Mouse (Mus musculus) heart, postnatal 14 days (tissue): ENCODE data around the gene Plekha8. TPM values are rescaled to one million over a fixed set of nuclear protein-coding genes. Genes with fewer than 3 reads are reported as not detected.

Experiments used
- DNase-seq, 2 experiments: peaks; one replicate each; pipeline ENCODE4 v3.0.0; 2021 to 2022
- intact Hi-C: fragments of 180-260 bp; cut with DNase I; formaldehyde crosslinking; loops from one replicate; pipeline ENCODE4 v1.15.1; 2025
- long read RNA-seq, 2 experiments: library from polyadenylated mRNA; stranded (forward); transcript quantifications; one replicate each; pipeline ENCODE4 v2.0.0; 2021
- total RNA-seq, 2 experiments: library from RNA; stranded (reverse); gene quantifications; 2 replicates each; pipeline ENCODE4 v1.2.3; 2021

The Plekha8 gene
- 10 to 100 TPM; 10.3 to 12.5 TPM for total RNA-seq
- long read RNA-seq, experiment 1, full-length matches to known transcripts: 9 of 13 reads
- long read RNA-seq, experiment 1, partial matches to known transcripts: 0 of 13 reads
- long read RNA-seq, experiment 1, other reads (novel, unspliced or antisense): 4 of 13 reads
- long read RNA-seq, experiment 2, full-length matches to known transcripts: 10 of 15 reads
- long read RNA-seq, experiment 2, partial matches to known transcripts: 1 of 15 reads
- long read RNA-seq, experiment 2, other reads (novel, unspliced or antisense): 4 of 15 reads

- peak; percentile 97 for DNase-seq
- intact Hi-C loops: loop anchor here (2.0 to 10.0 kb wide), 3 partner anchors 90 to 400 kb away; partner anchors contain the start of genes Ggct and Znrf2
Observed at GRCm38 (mm10) chr6:54594469-54595329, at the start of gene Plekha8. Plekha8 (plus strand) TSS chr6:54595111.

GRCm38 (mm10) chr6:54548314-54549019 is 46.4 kb upstream of the Plekha8 start:
- DNase-seq: peak in 1 of 2 experiments; percentile 45
- intact Hi-C loops: no loop called here

- DNase-seq: no peak
- intact Hi-C loops: no loop called here
Observed at GRCm38 (mm10) chr6:54549311-54549710, 45.6 kb upstream of the Plekha8 start.

- intact Hi-C loops: no loop called here
- DNase-seq: peak in 1 of 2 experiments; percentile 21
Observed at GRCm38 (mm10) chr6:54550801-54551323, 44.0 kb upstream of the Plekha8 start.

- no peak for DNase-seq
- intact Hi-C loops: no loop called here
Observed at GRCm38 (mm10) chr6:54552721-54553413, 42.0 kb upstream of the Plekha8 start.

GRCm38 (mm10) chr6:54553632-54554031 is 41.3 kb upstream of the Plekha8 start:
- no peak for DNase-seq
- intact Hi-C loops: no loop called here

- no peak for DNase-seq
- intact Hi-C loops: no loop called here
Observed at GRCm38 (mm10) chr6:54554341-54555110, 40.4 kb upstream of the Plekha8 start.

GRCm38 (mm10) chr6:54555816-54556215 is 39.1 kb upstream of the Plekha8 start:
- intact Hi-C loops: no loop called here
- DNase-seq: no peak

- DNase-seq: no peak
- intact Hi-C loops: no loop called here
Observed at GRCm38 (mm10) chr6:54557671-54558070, 37.2 kb upstream of the Plekha8 start.

GRCm38 (mm10) chr6:54558466-54558865 is 36.4 kb upstream of the Plekha8 start:
- DNase-seq: no peak
- intact Hi-C loops: no loop called here

- intact Hi-C loops: no loop called here
- DNase-seq: no peak
Observed at GRCm38 (mm10) chr6:54562018-54562809, 32.7 kb upstream of the Plekha8 start.

- no peak for DNase-seq
- intact Hi-C loops: no loop called here
Observed at GRCm38 (mm10) chr6:54563561-54563960, 31.4 kb upstream of the Plekha8 start.

GRCm38 (mm10) chr6:54564506-54564991 is 30.4 kb upstream of the Plekha8 start:
- intact Hi-C loops: no loop called here
- no peak for DNase-seq

- DNase-seq: peak; percentile 22 to 34
- intact Hi-C loops: no loop called here
Observed at GRCm38 (mm10) chr6:54565012-54565411, 29.9 kb upstream of the Plekha8 start.

- intact Hi-C loops: no loop called here
- peak; percentile 73 to 75 for DNase-seq
Observed at GRCm38 (mm10) chr6:54565665-54566545, 29.0 kb upstream of the Plekha8 start, which contains the start of gene Scrn1. Scrn1 (minus strand) TSS chr6:54566489.

- intact Hi-C loops: no loop called here
Observed at GRCm38 (mm10) chr6:54566546-54566919, 28.4 kb upstream of the Plekha8 start.

GRCm38 (mm10) chr6:54569776-54570175 is 25.1 kb upstream of the Plekha8 start:
- DNase-seq: no peak
- intact Hi-C loops: no loop called here

More at GRCm38 (mm10) chr6:54566546-54566919, 28.4 kb upstream of the Plekha8 start:
- no peak for DNase-seq
